Mouse (Mus musculus): ENCODE measurements around the gene Cdc37l1.

The Cdc37l1 gene

GRCm38 (mm10) chr19:28990194-28990589 lies at the start of gene Cdc37l1:
Gene Cdc37l1 (plus strand): TSS chr19:28990352.
- DNase-seq (ENCODE audit: low read depth, low spot score), result peak; percentile 94

GRCm38 (mm10) chr19:28941271-28941670 lies 48.9 kb upstream of the Cdc37l1 start:
- no peak for DNase-seq (ENCODE audit: low read depth, low spot score)

GRCm38 (mm10) chr19:28946782-28947181 lies 43.4 kb upstream of the Cdc37l1 start:
- DNase-seq (ENCODE audit: low read depth, low spot score), result no peak

- DNase-seq (ENCODE audit: low read depth, low spot score), result no peak
Observed at GRCm38 (mm10) chr19:28947311-28947710, 42.8 kb upstream of the Cdc37l1 start.

- DNase-seq (ENCODE audit: low read depth, low spot score), result no peak
Observed at GRCm38 (mm10) chr19:28951251-28951650, 38.9 kb upstream of the Cdc37l1 start.

GRCm38 (mm10) chr19:28963113-28963512 lies 27.0 kb upstream of the Cdc37l1 start:
- DNase-seq (ENCODE audit: low read depth, low spot score), result peak; percentile 6

- no peak for DNase-seq (ENCODE audit: low read depth, low spot score)
Observed at GRCm38 (mm10) chr19:28963513-28963841, 26.7 kb upstream of the Cdc37l1 start.

GRCm38 (mm10) chr19:28963842-28964551 lies 26.2 kb upstream of the Cdc37l1 start, which contains the start of gene Plpp6:
Gene Plpp6 (plus strand): TSS chr19:28963953.
- peak; percentile 84 for DNase-seq (ENCODE audit: low read depth, low spot score)

- DNase-seq (ENCODE audit: low read depth, low spot score), result no peak
Observed at GRCm38 (mm10) chr19:28964552-28964903, 25.6 kb upstream of the Cdc37l1 start.

- peak; percentile 92 for DNase-seq (ENCODE audit: low read depth, low spot score)
Observed at GRCm38 (mm10) chr19:28967652-28968051, 22.5 kb upstream of the Cdc37l1 start, which contains the start of gene 4430402I18Rik. Gene 4430402I18Rik (minus strand): TSS chr19:28967800.

GRCm38 (mm10) chr19:28968178-28968577 lies 22.0 kb upstream of the Cdc37l1 start:
- no peak for DNase-seq (ENCODE audit: low read depth, low spot score)

GRCm38 (mm10) chr19:28969231-28969630 lies 20.9 kb upstream of the Cdc37l1 start:
- no peak for DNase-seq (ENCODE audit: low read depth, low spot score)

- DNase-seq (ENCODE audit: low read depth, low spot score), result no peak
Observed at GRCm38 (mm10) chr19:28970251-28970650, 19.9 kb upstream of the Cdc37l1 start.

GRCm38 (mm10) chr19:28974862-28975611 lies 15.1 kb upstream of the Cdc37l1 start:
- DNase-seq (ENCODE audit: low read depth, low spot score), result peak; percentile 89

- DNase-seq (ENCODE audit: low read depth, low spot score), result no peak
Observed at GRCm38 (mm10) chr19:28982617-28983016, 7.5 kb upstream of the Cdc37l1 start.

GRCm38 (mm10) chr19:28989515-28989914 lies 637 bp upstream of the Cdc37l1 start:
- peak; percentile 9 for DNase-seq (ENCODE audit: low read depth, low spot score)

GRCm38 (mm10) chr19:28990590-28991221 lies 554 bp downstream of the Cdc37l1 start:
- peak; percentile 45 for DNase-seq (ENCODE audit: low read depth, low spot score)

- DNase-seq (ENCODE audit: low read depth, low spot score), result no peak
Observed at GRCm38 (mm10) chr19:28991391-28991790, 1.2 kb downstream of the Cdc37l1 start.

GRCm38 (mm10) chr19:28994870-28995269 lies 4.7 kb downstream of the Cdc37l1 start:
- DNase-seq (ENCODE audit: low read depth, low spot score), result peak; percentile 20

- no peak for DNase-seq (ENCODE audit: low read depth, low spot score)
Observed at GRCm38 (mm10) chr19:28995366-28995765, 5.2 kb downstream of the Cdc37l1 start.

GRCm38 (mm10) chr19:28997976-28998630 lies 8.0 kb downstream of the Cdc37l1 start:
- no peak for DNase-seq (ENCODE audit: low read depth, low spot score)

- peak; percentile 83 for DNase-seq (ENCODE audit: low read depth, low spot score)
Observed at GRCm38 (mm10) chr19:29000321-29000720, 10.2 kb downstream of the Cdc37l1 start.

All from R1 (cell line).